Mouse (Mus musculus) layer of hippocampus, adult 2 months (tissue): ENCODE measurements around the gene Apobr. TPM values are rescaled to one million over a fixed set of nuclear protein-coding genes. Genes with fewer than 3 reads are reported as not detected.

Source experiments
- DNase-seq, 2 experiments: peaks; one replicate each; pipeline ENCODE4 v3.0.0; 2022; ENCODE audit warnings: low spot score in 2 of 2
- H3K27ac ChIP-seq: fragments of 200-600 bp; 2 replicates; pipeline ENCODE4 v1.8.1; 2022
- H3K4me3 ChIP-seq: fragments of 200-600 bp; 2 replicates; pipeline ENCODE4 v1.8.1; 2022; ENCODE audit warnings: mild to moderate bottlenecking
- CTCF ChIP-seq: fragments of 200-600 bp; conservative IDR thresholded peaks from 2 replicates; pipeline ENCODE4 v1.8.1; 2022; ENCODE audit warnings: antibody characterized with exemption, mild to moderate bottlenecking, moderate library complexity
- total RNA-seq, 2 experiments: library from RNA; stranded (reverse); gene quantifications; 2 replicates each; pipeline ENCODE4 v1.2.3; 2021

Apobr gene
- total RNA-seq, 2 experiments from 2014 or later: 0.37 to 0.44 TPM

GRCm38 (mm10) chr7:126612736-126613135 is 28.0 kb downstream of the Apobr start:
- no peak overlapping the region for H3K4me3 ChIP-seq
- no peak overlapping the region for H3K27ac ChIP-seq
- DNase-seq: no peak
- TF ChIP-seq CTCF: no peak

- peak; percentile 21; the same call in 1 of the 2 replicates for TF ChIP-seq CTCF
- Histone ChIP-seq H3K27ac (no peak overlapping the region), H3K4me3 (no peak overlapping the region)
- DNase-seq: no peak
Measured at GRCm38 (mm10) chr7:126616707-126617106, 32.0 kb downstream of the Apobr start.

- DNase-seq: no peak
- Histone ChIP-seq H3K27ac (no peak overlapping the region), H3K4me3 (no peak overlapping the region)
- no peak for TF ChIP-seq CTCF
Measured at GRCm38 (mm10) chr7:126619559-126620275, 35.0 kb downstream of the Apobr start.

- H3K4me3 ChIP-seq: no peak overlapping the region
- DNase-seq: no peak
- no peak overlapping the region for H3K27ac ChIP-seq
- TF ChIP-seq CTCF: no peak
Measured at GRCm38 (mm10) chr7:126621452-126622359, 37.0 kb downstream of the Apobr start.

GRCm38 (mm10) chr7:126623381-126623780 is 38.6 kb downstream of the Apobr start:
- no peak for DNase-seq
- TF ChIP-seq CTCF: no peak
- Histone ChIP-seq H3K27ac (no peak overlapping the region), H3K4me3 (no peak overlapping the region)

- H3K27ac ChIP-seq: peak overlapping the region; percentile 36; the same call in 1 of the 2 replicates
- H3K4me3 ChIP-seq: peak overlapping the region; percentile 4; the same call in 1 of the 2 replicates
- DNase-seq: no peak
- TF ChIP-seq CTCF: no peak; the same call in 1 of the 2 replicates
Measured at GRCm38 (mm10) chr7:126624774-126625173, 40.0 kb downstream of the Apobr start.

- TF ChIP-seq CTCF: no peak
- H3K27ac ChIP-seq: peak overlapping the region; percentile 36; the same call in 1 of the 2 replicates
- peak overlapping the region; percentile 4; the same call in 1 of the 2 replicates for H3K4me3 ChIP-seq
- DNase-seq: peak; percentile 12 to 27
Measured at GRCm38 (mm10) chr7:126625369-126625768, 40.6 kb downstream of the Apobr start.

- H3K4me3 ChIP-seq: no peak overlapping the region
- no peak for TF ChIP-seq CTCF
- DNase-seq: no peak
- H3K27ac ChIP-seq: 0 out of 2 replicates have a peak overlapping the region, but pooled peaks have one; percentile 7
Measured at GRCm38 (mm10) chr7:126625807-126626600, 41.3 kb downstream of the Apobr start.

GRCm38 (mm10) chr7:126628111-126628510 is 43.4 kb downstream of the Apobr start:
- no peak overlapping the region for H3K4me3 ChIP-seq
- no peak overlapping the region for H3K27ac ChIP-seq
- no peak for DNase-seq
- no peak for TF ChIP-seq CTCF

- no peak for DNase-seq
- Histone ChIP-seq H3K27ac (no peak overlapping the region), H3K4me3 (no peak overlapping the region)
- TF ChIP-seq CTCF: no peak
Measured at GRCm38 (mm10) chr7:126629915-126630314, 45.2 kb downstream of the Apobr start.

GRCm38 (mm10) chr7:126630824-126631518 is 46.2 kb downstream of the Apobr start, which contains the start of gene Nupr1:
Gene Nupr1 (minus strand): TSS chr7:126630861.
- no peak for TF ChIP-seq CTCF
- no peak within 1 kb of the TSS for H3K4me3 ChIP-seq
- no peak within 1 kb of the TSS for H3K27ac ChIP-seq
- DNase-seq: no peak

- TF ChIP-seq CTCF: no peak
Measured at GRCm38 (mm10) chr7:126632478-126632877, 47.7 kb downstream of the Apobr start.

More at GRCm38 (mm10) chr7:126632478-126632877, 47.7 kb downstream of the Apobr start:
- no peak for DNase-seq
- Histone ChIP-seq H3K27ac (no peak overlapping the region), H3K4me3 (no peak overlapping the region)
